Mouse (Mus musculus) frontal cortex, postnatal 14 days (tissue): ENCODE data around the gene Olfr435.
"Not testable (repeated sequence)": the region's sequence is repeated elsewhere in the genome, so short reads cannot be mapped to it uniquely, and the experiment has no call there.

Source experiments
- DNase-seq, 2 experiments: peaks; one replicate each; pipeline ENCODE4 v3.0.0; 2022; ENCODE audit warnings: low spot score in 2 of 2

The Olfr435 gene

GRCm38 (mm10) chr6:43196781-43197180 lies at the start of gene Olfr435:
Olfr435 (plus strand) TSS chr6:43197146.
- DNase-seq = no peak

GRCm38 (mm10) chr6:43159502-43159901 lies 37.4 kb upstream of the Olfr435 start:
- no peak for DNase-seq

DNA sequence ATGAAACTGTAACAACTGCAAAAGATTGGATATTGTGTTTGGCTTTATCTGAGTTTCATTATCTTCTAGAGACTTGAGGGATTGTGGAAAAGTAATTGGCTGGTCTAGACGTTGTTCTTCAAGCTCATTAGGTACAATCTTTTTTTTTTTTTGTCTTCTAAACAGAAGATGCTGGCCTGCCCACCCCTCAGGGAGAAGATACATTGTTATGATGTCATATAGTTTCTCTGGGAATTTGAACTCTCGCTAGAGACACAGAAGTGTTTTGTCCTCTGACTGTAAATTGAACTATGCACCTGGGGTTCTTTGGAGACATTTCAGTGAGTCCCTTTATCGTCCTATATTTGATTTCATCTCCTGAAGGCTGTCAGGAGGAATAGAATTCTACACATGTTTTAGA lies 34.0 kb upstream of the Olfr435 start, which contains the start of gene Olfr437:
Gene Olfr437, plus strand, starts transcription at position 301 of the 400 bp plus-strand sequence.
- DNase-seq = no peak

DNA sequence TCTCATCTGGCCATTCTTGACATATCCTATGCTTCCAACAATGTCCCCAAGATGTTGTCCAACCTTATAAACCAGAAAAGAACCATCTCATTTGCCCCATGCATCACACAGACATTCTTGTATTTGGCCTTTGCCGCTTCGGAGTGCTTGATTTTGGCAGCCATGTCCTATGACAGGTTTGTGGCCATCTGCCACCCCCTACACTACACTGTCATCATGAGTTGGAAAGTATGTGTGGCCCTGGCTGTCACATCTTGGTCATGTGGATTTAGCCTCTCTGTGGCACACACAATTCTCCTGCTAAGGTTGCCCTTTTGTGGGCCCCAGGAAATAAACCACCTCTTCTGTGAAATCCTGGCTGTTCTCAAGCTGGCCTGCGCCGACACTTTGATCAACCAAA lies 29.7 kb upstream of the Olfr435 start:
- DNase-seq = no peak

DNA sequence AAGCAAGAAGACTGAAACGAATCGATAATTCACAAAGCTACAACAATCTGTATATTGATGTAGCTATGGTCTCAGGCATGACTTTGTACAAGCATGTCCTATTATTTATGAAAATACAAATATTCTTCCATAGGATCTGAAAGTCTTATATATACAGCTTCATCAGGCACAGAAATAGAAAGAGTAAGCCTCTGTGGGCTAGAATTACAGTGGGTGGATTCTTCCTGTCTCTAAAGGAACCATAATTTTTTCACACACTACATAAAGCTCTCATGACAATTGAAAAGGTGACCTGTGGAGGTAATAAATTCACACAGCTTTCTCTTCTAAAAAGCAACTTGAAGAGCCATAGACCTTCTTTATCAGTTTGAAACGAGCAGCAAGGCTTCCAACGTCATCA lies 25.1 kb upstream of the Olfr435 start, which contains the start of gene Olfr13:
Gene Olfr13, plus strand, starts transcription at position 301 of the 400 bp plus-strand sequence.
- no peak for DNase-seq

DNA sequence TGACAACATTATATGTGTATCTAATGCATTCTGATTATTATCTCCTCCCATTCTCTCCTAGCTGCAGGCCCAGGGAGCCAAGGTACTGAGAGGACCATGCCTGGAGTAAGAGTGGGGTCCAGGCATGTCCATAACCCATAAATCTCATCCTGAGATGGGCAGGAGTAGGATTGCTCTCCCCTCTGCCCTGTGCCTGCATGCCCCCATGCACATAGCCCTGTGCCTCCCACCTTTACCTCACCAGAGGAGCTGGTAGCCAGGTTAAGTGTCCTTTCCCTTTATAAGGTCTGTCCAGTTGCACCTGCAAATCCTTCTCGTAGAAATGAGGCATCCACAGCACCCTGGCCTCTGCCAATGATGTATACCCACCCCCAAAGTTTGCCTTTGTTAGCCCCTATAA lies 18.8 kb upstream of the Olfr435 start:
- DNase-seq = no peak

- no peak for DNase-seq
Measured at GRCm38 (mm10) chr6:43178584-43179501, 18.1 kb upstream of the Olfr435 start.

DNA sequence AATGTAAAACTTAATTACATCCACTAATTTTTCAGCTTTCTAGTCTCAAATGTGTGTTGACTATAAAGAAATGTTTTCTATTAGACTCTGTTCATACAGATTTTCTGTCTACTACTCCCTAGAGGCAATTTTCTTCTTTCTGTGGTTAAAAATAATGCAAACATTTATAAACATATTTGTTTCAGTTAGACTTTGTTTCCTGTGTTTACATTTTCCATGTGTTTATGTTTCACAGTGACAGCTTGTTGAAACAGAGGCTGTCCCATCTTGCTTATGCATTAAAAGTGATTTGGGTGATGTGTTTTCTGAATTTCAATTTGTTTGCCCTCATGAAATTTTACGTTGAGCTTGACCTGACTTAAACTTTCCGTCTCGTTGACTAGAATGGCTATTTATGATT lies 6.0 kb upstream of the Olfr435 start:
- DNase-seq = no peak

DNA sequence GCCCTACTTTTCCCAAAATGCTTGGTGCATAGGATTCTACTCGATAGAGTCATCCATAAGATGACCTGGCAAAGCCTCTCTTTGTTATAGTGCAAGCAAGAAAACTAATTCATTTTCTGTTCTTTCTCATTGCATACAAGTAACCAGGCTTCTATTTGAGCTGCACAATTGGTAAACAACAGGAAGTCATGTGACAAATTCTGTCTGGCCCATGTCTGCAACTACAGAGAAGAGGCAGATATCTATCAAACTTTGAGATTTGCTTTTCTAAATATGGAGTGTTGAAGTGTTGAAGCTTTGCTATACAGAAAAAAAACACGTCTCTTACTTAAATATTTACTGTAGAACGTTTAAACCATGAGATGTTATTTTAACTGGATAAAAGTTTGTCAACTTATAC lies 1.1 kb downstream of the Olfr435 start:
- DNase-seq = no peak

GRCm38 (mm10) chr6:43202786-43203185 lies 5.8 kb downstream of the Olfr435 start:
- DNase-seq = no peak

DNA sequence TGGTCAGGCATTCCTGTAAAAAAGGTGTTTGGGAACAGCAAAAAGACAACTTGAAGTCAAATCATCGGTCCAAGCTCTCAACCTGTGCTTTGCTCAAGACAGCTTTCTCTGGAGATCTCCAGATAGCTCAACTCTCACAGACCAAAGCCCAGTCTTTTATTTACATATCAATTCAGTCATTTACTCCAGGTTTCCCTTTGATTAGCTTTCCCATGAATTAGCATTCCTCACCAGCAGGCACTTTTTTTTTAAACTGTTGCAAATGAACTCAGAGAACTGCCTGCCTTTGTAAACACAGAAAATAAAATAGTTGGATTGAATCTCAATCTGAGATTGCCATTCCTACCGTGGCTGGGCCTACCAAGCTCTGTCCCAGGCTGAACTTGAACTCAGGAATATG lies 8.4 kb downstream of the Olfr435 start:
- DNase-seq = no peak

DNA sequence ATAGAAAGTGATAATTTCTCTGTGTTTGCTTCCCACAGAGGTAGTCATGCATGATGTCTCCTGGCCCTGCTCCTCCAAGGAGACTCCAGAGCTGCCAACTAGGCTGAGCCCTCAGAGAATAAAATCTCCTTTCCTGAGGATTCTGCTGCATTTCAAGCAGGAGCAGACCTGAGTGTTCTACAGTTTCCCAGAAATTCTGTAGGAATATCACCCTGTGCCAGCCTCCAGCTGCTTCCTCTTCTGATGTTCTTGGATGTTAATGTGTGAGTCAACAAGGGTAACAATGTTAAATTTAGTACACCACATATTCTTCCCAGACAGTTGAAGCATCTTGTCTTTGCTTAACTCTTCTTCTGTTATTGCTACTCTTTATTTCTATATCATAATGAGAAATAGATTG lies 15.9 kb downstream of the Olfr435 start, which contains the start of gene Olfr434:
Gene Olfr434, plus strand, starts transcription at position 149 of the 400 bp plus-strand sequence.
- peak in 1 of 2 experiments; percentile 7 for DNase-seq

DNA sequence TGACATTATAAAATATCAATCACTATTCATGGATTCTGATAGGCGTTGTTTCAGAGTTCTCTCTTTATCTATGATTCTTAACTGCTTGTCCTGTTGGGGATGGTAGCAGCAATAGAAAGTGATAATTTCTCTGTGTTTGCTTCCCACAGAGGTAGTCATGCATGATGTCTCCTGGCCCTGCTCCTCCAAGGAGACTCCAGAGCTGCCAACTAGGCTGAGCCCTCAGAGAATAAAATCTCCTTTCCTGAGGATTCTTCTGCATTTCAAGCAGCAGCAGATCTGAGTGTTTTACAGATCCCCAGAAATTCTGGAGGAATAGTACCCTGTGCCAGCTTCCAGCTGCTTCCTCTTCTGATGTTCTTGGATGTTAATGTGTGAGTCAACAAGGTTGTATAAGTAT lies 34.3 kb downstream of the Olfr435 start, which contains the start of gene Olfr47:
Gene Olfr47, plus strand, starts transcription at position 275 of the 400 bp plus-strand sequence.
- DNase-seq = not testable (repeated sequence)

- DNase-seq = no peak
Measured at GRCm38 (mm10) chr6:43242061-43242460, 45.1 kb downstream of the Olfr435 start.

GRCm38 (mm10) chr6:43247396-43247795 lies 50.5 kb downstream of the Olfr435 start:
- no peak for DNase-seq

GRCm38 (mm10) chr6:43252994-43253393 lies 56.0 kb downstream of the Olfr435 start:
- no peak for DNase-seq
